Comparison of ENCODE assay signal across 19 mouse cellular contexts in the genomic region with DNA sequence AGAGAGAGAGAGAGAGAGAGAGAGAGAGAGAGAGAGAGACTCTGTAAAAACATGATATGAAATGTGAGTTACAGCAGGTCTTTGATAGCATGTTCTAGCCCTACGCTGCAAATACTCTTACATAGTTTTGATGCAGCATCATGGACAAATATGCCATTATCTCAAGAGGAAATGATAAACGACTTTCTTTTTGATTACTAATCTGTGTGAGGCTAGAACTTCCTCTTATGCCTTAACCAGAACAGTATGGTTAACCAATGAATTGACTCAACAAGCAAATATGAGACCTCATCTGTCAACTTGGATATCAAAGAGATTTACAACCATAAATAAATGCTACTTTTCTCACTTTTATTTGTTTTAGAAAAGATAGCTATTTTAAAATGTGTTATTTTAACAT.
"Had no signal": no experiment of that assay in that cellular context is flagged by ENCODE, and none has a peak within 500 bp of the region (broad histone marks: within the 10 kb centered on the region; RNA-seq: fewer than 3 reads in every experiment).

No protein-coding gene starts in this region.

- H3K9ac ChIP-seq: liver, embryonic 13.5 days; midbrain, embryonic 13.5 days; neural tube, embryonic 13.5 days; stomach, embryonic 15.5 days had no signal

- ATAC-seq: midbrain, embryonic 13.5 days had no signal

- H3K27ac ChIP-seq: left cerebral cortex, adult 2 months; liver, embryonic 13.5 days; midbrain, embryonic 10.5 days; midbrain, embryonic 13.5 days; neural tube, embryonic 13.5 days; stomach, embryonic 15.5 days had no signal

- H3K4me3 ChIP-seq: left cerebral cortex, adult 2 months; liver, embryonic 13.5 days; megakaryocyte, embryonic 14.5 days; midbrain, embryonic 10.5 days; midbrain, embryonic 13.5 days; neural tube, embryonic 13.5 days; stomach, embryonic 15.5 days had no signal

- H3K27me3 ChIP-seq: megakaryocyte, embryonic 14.5 days; midbrain, embryonic 13.5 days; neural tube, embryonic 13.5 days; stomach, embryonic 15.5 days had no signal

- DNase-seq: kidney, adult 11 months; kidney, adult 9 months; kidney, postnatal 14 days; layer of hippocampus, postnatal 36 days; liver, embryonic 13.5 days; lung, adult 2 months; lung, postnatal 14 days; lung, postnatal 4 days; retina, postnatal 1 day; right cerebral cortex, postnatal 25 days; spleen, adult 18-20 months; thymus, adult 18-20 months; thymus, postnatal 4 days had no signal

- H3K36me3 ChIP-seq: liver, embryonic 13.5 days; midbrain, embryonic 10.5 days; midbrain, embryonic 13.5 days; neural tube, embryonic 13.5 days; stomach, embryonic 15.5 days had no signal

- H3K9me3 ChIP-seq: liver, embryonic 13.5 days; megakaryocyte, embryonic 14.5 days; midbrain, embryonic 10.5 days; midbrain, embryonic 13.5 days; neural tube, embryonic 13.5 days; stomach, embryonic 15.5 days had no signal

- H3K4me1 ChIP-seq: midbrain, embryonic 10.5 days; midbrain, embryonic 13.5 days; neural tube, embryonic 13.5 days; stomach, embryonic 15.5 days had no signal
